Mouse (Mus musculus) heart, embryonic 16.5 days (tissue): ENCODE results near the gene Pkdrej. TPM values are rescaled to one million over a fixed set of nuclear protein-coding genes. Genes with fewer than 3 reads are reported as not detected.
"Not testable (repeated sequence)": the region's sequence is repeated elsewhere in the genome, so short reads cannot be mapped to it uniquely, and the experiment has no call there.

Experiments
- ATAC-seq: fragments of 200-750 bp; cut with Nextera tagmentation; replicated peaks from 2 replicates; pipeline ENCODE4 v1.8.0; 2017; ENCODE audit warnings: moderate number of reproducible peaks; ENCODE audit not compliant: insufficient read depth, low FRiP score; ENCODE audit errors: extremely low read depth
- H3K27ac ChIP-seq: fragments of 300-500 bp; sonication (generic); 2 replicates; pipeline ENCODE4 v1.5.1; 2014; ENCODE audit warnings: mild to moderate bottlenecking, low read length, control low read depth, moderate library complexity
- H3K27me3 ChIP-seq: fragments of 300-500 bp; sonication (generic); 2 replicates; pipeline ENCODE4 v1.6.1; 2014; ENCODE audit warnings: low read length, mixed read lengths; ENCODE audit not compliant: control insufficient read depth, insufficient read depth
- H3K36me3 ChIP-seq: fragments of 300-500 bp; sonication (generic); 2 replicates; pipeline ENCODE4 v1.6.1; 2014; ENCODE audit not compliant: control insufficient read depth, insufficient read depth
- H3K4me1 ChIP-seq: fragments of 300-500 bp; sonication (generic); 2 replicates; pipeline ENCODE4 v1.6.1; 2014; ENCODE audit warnings: low read length, mixed read lengths; ENCODE audit not compliant: control insufficient read depth, insufficient read depth
- H3K4me2 ChIP-seq: fragments of 300-500 bp; sonication (generic); 2 replicates; pipeline ENCODE4 v1.6.1; 2014; ENCODE audit warnings: low read depth, mild to moderate bottlenecking, control low read depth, low read length
- H3K4me3 ChIP-seq: fragments of 300-500 bp; sonication (generic); 2 replicates; pipeline ENCODE4 v1.5.1; 2014; ENCODE audit warnings: mild to moderate bottlenecking, control low read depth, low read length
- H3K9ac ChIP-seq: fragments of 300-500 bp; sonication (generic); 2 replicates; pipeline ENCODE4 v1.6.1; 2014; ENCODE audit warnings: low read length, control low read depth
- H3K9me3 ChIP-seq: fragments of 300-500 bp; sonication (generic); replicated peaks from 2 replicates; pipeline ENCODE4 v1.6.1; 2016; ENCODE audit warnings: low read length; ENCODE audit not compliant: control insufficient read depth
- WGBS: fragments of 180-500 bp; shearing (Covaris S2); extraction: QIAGEN DNeasy Blood & Tissue Kit; methylation state at CpG from one replicate; pipeline ENCODE4 v1.1.7; 2014; 5-methylcytosine and 5-hydroxymethylcytosine counted together
- polyA plus RNA-seq: library from polyadenylated mRNA; unstranded; fragments of >200 nt; fragmentation: Nextera tagmentation; extraction: Ambion mirVana; gene quantifications from 2 replicates; pipeline ENCODE4 v1.2.1, GENCODE M21; 2015

Pkdrej gene
- polyA plus RNA-seq, 1 experiment from 2014 or later, result 0.53 TPM

DNA sequence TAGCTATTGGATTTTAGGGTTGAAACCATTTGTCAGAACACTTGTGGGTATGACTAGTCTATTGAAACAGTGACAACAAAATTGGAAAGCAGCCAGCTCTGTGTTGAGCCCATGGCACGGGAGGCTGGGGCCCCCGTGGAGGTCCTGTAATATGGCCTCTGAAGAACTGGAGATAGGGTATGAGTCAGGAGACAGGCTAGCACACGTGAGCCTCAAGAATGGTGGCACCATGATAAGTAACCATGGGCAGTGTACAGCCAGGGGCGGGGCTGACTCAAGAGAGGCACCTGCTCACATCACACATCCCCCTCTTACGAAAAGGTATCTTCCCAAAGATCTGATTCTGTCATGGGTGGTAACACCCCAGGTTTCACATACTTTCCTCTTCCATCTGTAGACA is 34.8 kb downstream of the Pkdrej start:
- peak; percentile 65; the same call in 1 of the 2 replicates for ATAC-seq
- Histone ChIP-seq H3K27me3 (no peaks in the 10 kb centered on the region), H3K9me3 (peaks cover 3% of the 10 kb centered on the region; the same call in 1 of the 2 replicates), H3K4me3 (no peak overlapping the region), H3K36me3 (peaks cover 7% of the 10 kb centered on the region), H3K9ac (no peak overlapping the region), H3K27ac (no peak overlapping the region), H3K4me1 (peaks cover 10% of the 10 kb centered on the region), H3K4me2 (no peak overlapping the region)
- WGBS, result 42% methylated on average over 5 of the region's 5 CpGs

DNA sequence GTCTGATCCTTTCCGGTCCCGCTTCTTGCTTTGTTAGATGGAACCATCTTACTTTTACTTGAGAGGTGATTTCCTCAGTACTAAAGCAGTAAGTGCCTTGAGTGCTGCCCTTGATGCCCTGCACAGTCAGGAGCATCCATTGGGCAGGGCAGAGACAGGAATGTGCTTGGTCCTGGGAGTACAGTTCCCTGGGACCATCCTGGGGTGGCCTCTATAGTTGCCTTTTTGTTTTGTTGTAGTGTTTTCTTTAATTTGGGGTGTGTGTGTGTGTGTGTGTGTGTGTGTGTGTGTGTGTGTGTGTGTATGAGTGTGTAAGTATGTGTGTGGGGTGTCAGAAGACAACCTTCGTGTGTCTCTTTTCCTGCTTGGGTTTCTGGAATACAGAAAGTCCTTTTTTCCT is 37.2 kb downstream of the Pkdrej start:
- H3K27me3 ChIP-seq, result no peaks in the 10 kb centered on the region
- no peaks in the 10 kb centered on the region for H3K36me3 ChIP-seq
- peaks cover 10% of the 10 kb centered on the region for H3K4me1 ChIP-seq
- H3K9ac ChIP-seq, result no peak overlapping the region
- H3K4me3 ChIP-seq, result no peak overlapping the region
- no peak for ATAC-seq
- H3K27ac ChIP-seq, result no peak overlapping the region
- H3K9me3 ChIP-seq, result peaks cover 3% of the 10 kb centered on the region; the same call in 1 of the 2 replicates
- 82% methylated on average over 3 of the region's 3 CpGs for WGBS
- H3K4me2 ChIP-seq, result no peak overlapping the region

DNA sequence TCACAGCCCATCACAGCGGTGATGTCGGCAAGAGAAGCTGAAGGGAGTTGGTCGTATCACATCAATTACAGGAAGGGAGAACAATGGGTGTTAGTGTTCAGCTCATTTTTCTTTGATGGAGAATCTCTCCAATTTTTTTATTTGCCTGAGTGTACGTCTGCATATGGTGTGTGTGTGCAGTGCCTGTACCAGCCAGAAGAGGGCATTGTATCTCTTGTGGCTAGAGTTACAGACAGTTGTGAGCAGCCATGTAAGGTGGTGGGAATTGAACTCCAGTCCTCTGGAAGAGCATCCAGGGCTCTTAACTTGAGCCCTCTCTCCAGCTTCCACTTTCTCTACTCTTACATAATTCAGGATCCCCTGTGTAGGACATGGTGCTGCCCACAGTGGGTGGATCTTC is 38.4 kb downstream of the Pkdrej start:
- 79% methylated on average over 4 of the region's 4 CpGs for WGBS
- no peaks in the 10 kb centered on the region for H3K27me3 ChIP-seq
- H3K36me3 ChIP-seq, result no peaks in the 10 kb centered on the region
- H3K27ac ChIP-seq, result no peak overlapping the region
- H3K9ac ChIP-seq, result no peak overlapping the region
- peaks cover 7% of the 10 kb centered on the region for H3K4me1 ChIP-seq
- no peak overlapping the region for H3K4me2 ChIP-seq
- H3K4me3 ChIP-seq, result no peak overlapping the region
- no peak for ATAC-seq
- peaks cover 3% of the 10 kb centered on the region; the same call in 1 of the 2 replicates for H3K9me3 ChIP-seq

DNA sequence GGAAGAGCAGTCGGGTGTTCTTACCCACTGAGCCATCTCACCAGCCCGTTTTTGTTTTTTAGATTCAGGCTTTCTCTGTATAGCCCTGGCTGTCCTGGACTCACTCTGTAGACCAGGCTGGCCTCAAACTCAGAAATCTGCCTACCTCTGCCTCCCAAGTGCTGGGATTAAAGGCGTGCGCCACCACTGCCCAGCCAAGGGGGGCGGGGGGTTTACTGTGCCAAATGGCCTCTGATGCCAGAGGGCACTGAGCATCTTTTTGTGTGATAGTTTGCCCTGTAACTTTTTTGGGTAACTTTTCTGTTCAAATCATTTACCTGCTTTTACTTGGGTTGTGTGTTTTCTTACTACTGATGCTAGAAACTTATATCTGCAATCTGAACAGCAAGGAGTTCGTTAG is 42.6 kb downstream of the Pkdrej start:
- H3K27ac ChIP-seq, H3K9me3 ChIP-seq, H3K4me1 ChIP-seq, H3K4me3 ChIP-seq, H3K9ac ChIP-seq, ATAC-seq, H3K4me2 ChIP-seq, H3K36me3 ChIP-seq, H3K27me3 ChIP-seq: not testable (repeated sequence)
- WGBS, result 87% methylated on average over 6 of the region's 6 CpGs

DNA sequence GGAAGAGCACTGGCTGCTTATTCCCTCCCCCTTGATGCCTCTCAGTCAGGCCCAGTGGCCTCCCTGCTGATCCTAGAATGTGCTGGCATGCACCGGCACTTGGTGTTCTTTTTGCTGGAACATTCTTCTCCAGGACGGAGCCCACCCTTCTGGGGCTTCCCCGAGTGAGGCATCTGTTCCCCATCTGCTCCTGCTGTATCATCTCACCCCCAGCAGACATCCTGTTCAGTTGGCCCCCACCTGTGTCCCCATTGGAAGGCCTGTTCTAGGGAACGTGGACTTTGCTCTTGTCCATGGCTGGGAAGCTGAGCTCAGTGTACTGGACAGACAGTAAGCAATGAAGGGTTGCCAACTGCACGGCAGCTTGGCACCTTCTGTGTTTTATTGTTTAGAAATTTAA is 44.8 kb downstream of the Pkdrej start:
- no peak overlapping the region for H3K4me2 ChIP-seq
- no peaks in the 10 kb centered on the region for H3K4me1 ChIP-seq
- H3K4me3 ChIP-seq, result no peak overlapping the region
- H3K27me3 ChIP-seq, result no peaks in the 10 kb centered on the region
- no peak for ATAC-seq
- WGBS, result 74% methylated on average over 5 of the region's 5 CpGs
- H3K36me3 ChIP-seq, result no peaks in the 10 kb centered on the region
- no peaks in the 10 kb centered on the region for H3K9me3 ChIP-seq
- no peak overlapping the region for H3K9ac ChIP-seq
- H3K27ac ChIP-seq, result no peak overlapping the region

DNA sequence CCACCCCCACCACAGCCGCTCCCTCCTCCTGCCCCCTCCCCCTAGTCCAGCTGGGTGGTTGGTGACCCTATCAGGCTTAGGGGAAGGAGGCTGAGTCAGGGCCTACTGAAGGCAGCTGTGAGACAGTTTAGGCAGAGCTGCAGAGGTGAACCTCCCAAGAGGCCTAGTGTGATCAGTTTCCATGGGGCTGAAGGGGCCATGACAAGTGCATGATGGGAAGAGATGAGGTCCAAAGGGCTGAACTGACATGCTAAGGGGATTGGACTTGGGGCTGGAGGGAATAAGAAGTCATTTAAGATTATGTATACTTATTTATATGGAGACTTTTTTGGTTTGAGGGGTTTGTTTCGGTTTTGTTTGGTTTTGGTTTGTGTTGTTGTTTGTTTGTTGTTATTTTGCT is 45.3 kb downstream of the Pkdrej start:
- no peak overlapping the region for H3K4me3 ChIP-seq

DNA sequence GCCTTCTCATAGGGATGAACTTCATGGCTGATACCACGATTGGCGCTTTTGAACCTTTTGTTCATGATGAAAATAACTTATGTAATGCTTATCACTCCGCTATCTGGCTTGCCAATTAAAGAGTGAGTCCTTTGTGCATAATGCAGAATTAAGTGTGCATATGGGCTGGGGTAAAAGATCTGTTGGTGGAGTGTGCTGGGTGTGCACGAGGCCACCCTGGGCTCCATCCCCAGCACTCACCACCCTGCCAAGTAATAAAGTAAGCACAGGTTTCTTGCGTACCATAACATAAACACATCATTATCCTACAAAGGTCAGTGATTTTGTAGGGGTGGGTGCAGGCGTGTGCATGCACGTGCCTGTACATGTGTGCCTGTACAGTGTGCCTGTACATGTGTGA is 46.5 kb downstream of the Pkdrej start:
- H3K4me3 ChIP-seq, result no peak overlapping the region
- H3K9ac ChIP-seq, result no peak overlapping the region
- no peaks in the 10 kb centered on the region for H3K9me3 ChIP-seq
- ATAC-seq, result no peak
- 84% methylated on average over 7 of the region's 7 CpGs for WGBS
- no peak overlapping the region for H3K27ac ChIP-seq
- no peaks in the 10 kb centered on the region for H3K4me1 ChIP-seq
- H3K27me3 ChIP-seq, result no peaks in the 10 kb centered on the region
- no peak overlapping the region for H3K4me2 ChIP-seq
- no peaks in the 10 kb centered on the region for H3K36me3 ChIP-seq

More for the DNA sequence above, 45.3 kb downstream of the Pkdrej start:
- H3K4me2 ChIP-seq, result no peak overlapping the region
- H3K36me3 ChIP-seq, result no peaks in the 10 kb centered on the region
- WGBS, result 76% methylated on average over 2 of the region's 2 CpGs
- no peak overlapping the region for H3K27ac ChIP-seq
- no peaks in the 10 kb centered on the region for H3K4me1 ChIP-seq
- no peak overlapping the region for H3K9ac ChIP-seq
- no peak for ATAC-seq
- H3K9me3 ChIP-seq, result no peaks in the 10 kb centered on the region
- no peaks in the 10 kb centered on the region for H3K27me3 ChIP-seq

DNA sequence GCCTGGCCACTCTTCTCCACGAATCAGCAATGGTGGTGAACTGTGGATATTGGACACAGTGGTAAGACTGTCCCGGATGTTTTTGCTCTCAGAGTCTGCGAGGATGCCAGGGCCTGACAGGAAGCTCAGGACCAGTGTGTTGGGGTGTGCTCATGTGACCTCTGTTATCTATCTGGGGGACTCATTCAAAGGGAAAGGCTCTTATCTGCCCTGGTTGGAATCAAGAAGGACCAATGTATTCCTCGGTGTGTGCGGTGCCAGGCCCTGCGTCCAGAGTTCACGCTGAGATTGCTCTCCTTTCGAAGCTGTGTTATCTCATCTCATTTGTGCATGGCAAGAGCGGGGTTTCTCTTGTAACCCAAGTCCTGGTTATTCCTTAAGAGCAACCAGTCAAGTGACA is 47.1 kb downstream of the Pkdrej start:
- no peaks in the 10 kb centered on the region for H3K9me3 ChIP-seq
- ATAC-seq, result no peak
- H3K27ac ChIP-seq, result no peak overlapping the region
- no peak overlapping the region for H3K4me3 ChIP-seq
- no peaks in the 10 kb centered on the region for H3K27me3 ChIP-seq
- 74% methylated on average over 9 of the region's 9 CpGs for WGBS
- H3K9ac ChIP-seq, result no peak overlapping the region
- H3K36me3 ChIP-seq, result no peaks in the 10 kb centered on the region
- H3K4me2 ChIP-seq, result no peak overlapping the region
- no peaks in the 10 kb centered on the region for H3K4me1 ChIP-seq

DNA sequence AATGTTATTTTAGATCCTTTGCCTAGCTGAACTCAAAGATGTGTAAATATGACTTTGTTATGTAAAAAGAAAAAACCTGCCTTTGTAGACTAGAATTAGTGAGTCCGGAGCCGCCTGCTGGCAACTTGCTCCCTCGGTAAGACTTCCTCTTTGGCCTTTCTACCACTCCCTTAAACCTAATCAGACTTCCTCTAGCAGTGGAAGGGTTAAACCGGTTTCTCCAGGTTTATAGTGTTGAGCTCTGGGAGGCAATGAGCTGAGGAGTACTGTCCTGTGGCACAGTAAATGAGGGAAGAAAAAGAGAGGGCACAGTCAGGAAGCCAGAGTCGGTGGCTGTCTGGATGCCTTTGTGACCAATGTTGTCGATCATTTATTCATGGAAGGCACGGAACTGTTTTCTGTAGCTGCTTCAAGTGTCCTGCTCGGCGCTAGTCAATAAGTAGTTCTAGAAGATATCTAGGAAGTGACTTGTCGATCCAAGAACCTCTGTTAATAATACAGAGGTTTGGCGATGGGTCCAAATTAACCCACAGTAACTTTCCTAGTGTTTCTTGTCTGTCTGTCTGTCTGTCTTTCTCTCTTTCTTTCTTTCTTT is 49.3 kb downstream of the Pkdrej start:
- H3K4me2 ChIP-seq, result no peak overlapping the region
- no peak overlapping the region for H3K4me3 ChIP-seq
- H3K36me3 ChIP-seq, result no peaks in the 10 kb centered on the region
- no peak overlapping the region for H3K9ac ChIP-seq
- no peak for ATAC-seq
- no peaks in the 10 kb centered on the region for H3K9me3 ChIP-seq
- H3K4me1 ChIP-seq, result no peaks in the 10 kb centered on the region
- no peak overlapping the region for H3K27ac ChIP-seq
- 73% methylated on average over 11 of the region's 11 CpGs for WGBS
- no peaks in the 10 kb centered on the region for H3K27me3 ChIP-seq
